Mouse (Mus musculus) yolk sac, embryonic 10.5 days (tissue): ENCODE measurements around the gene Enkur.
"Not testable (repeated sequence)": the region's sequence is repeated elsewhere in the genome, so short reads cannot be mapped to it uniquely, and the experiment has no call there.

Source experiments
- DNase-seq: peaks from one replicate; pipeline ENCODE4 v3.0.0-alpha.2; 2017; ENCODE audit warnings: low spot score

Enkur gene

GRCm38 (mm10) chr2:21204912-21205830 lies at the start of gene Enkur, which contains the start of gene Thnsl1:
Enkur (minus strand) TSS chr2:21205365.
Thnsl1 (plus strand) TSS chr2:21205724.
- peak; percentile 98 for DNase-seq

- no peak for DNase-seq
Observed at GRCm38 (mm10) chr2:21254308-21254707, 49.1 kb upstream of the Enkur start.

- DNase-seq = no peak
Observed at GRCm38 (mm10) chr2:21253644-21254043, 48.5 kb upstream of the Enkur start.

- DNase-seq = peak; percentile 66
Observed at GRCm38 (mm10) chr2:21245477-21246102, 40.4 kb upstream of the Enkur start.

- no peak for DNase-seq
Observed at GRCm38 (mm10) chr2:21244986-21245385, 39.8 kb upstream of the Enkur start.

- DNase-seq = not testable (repeated sequence)
Observed at GRCm38 (mm10) chr2:21244104-21244503, 38.9 kb upstream of the Enkur start.

- no peak for DNase-seq
Observed at GRCm38 (mm10) chr2:21236846-21237245, 31.7 kb upstream of the Enkur start.

- no peak for DNase-seq
Observed at GRCm38 (mm10) chr2:21235844-21236386, 30.8 kb upstream of the Enkur start.

- peak; percentile 33 for DNase-seq
Observed at GRCm38 (mm10) chr2:21234871-21235648, 29.9 kb upstream of the Enkur start.

GRCm38 (mm10) chr2:21231147-21231546 lies 26.0 kb upstream of the Enkur start:
- DNase-seq = no peak

GRCm38 (mm10) chr2:21230276-21230675 lies 25.1 kb upstream of the Enkur start:
- DNase-seq = no peak

- DNase-seq = no peak
Observed at GRCm38 (mm10) chr2:21222453-21223384, 17.6 kb upstream of the Enkur start.

GRCm38 (mm10) chr2:21215284-21215683 lies 10.1 kb upstream of the Enkur start:
- DNase-seq = no peak

GRCm38 (mm10) chr2:21214322-21214721 lies 9.2 kb upstream of the Enkur start:
- DNase-seq = no peak

- no peak for DNase-seq
Observed at GRCm38 (mm10) chr2:21211361-21211760, 6.2 kb upstream of the Enkur start.

GRCm38 (mm10) chr2:21206278-21206677 lies 1.1 kb upstream of the Enkur start:
- DNase-seq = no peak

- DNase-seq = no peak
Observed at GRCm38 (mm10) chr2:21205831-21206159, 630 bp upstream of the Enkur start.

- DNase-seq = no peak
Observed at GRCm38 (mm10) chr2:21202754-21203153, 2.4 kb downstream of the Enkur start.

- peak; percentile 3 for DNase-seq
Observed at GRCm38 (mm10) chr2:21199051-21199450, 6.1 kb downstream of the Enkur start.

- no peak for DNase-seq
Observed at GRCm38 (mm10) chr2:21195233-21195632, 9.9 kb downstream of the Enkur start.

- DNase-seq = no peak
Observed at GRCm38 (mm10) chr2:21191232-21191631, 13.9 kb downstream of the Enkur start.
